Mouse (Mus musculus) spleen, adult 2 months (tissue): Measurements from ENCODE around the gene Ralbp1.

Experiments
- CTCF ChIP-seq: fragments of 200-500 bp; IDR thresholded peaks from 2 replicates; pipeline ENCODE4 v1.5.1; 2011; ENCODE audit warnings: mild to moderate bottlenecking, inconsistent platforms; ENCODE audit not compliant: insufficient read depth, insufficient read length, insufficient replicate concordance; ENCODE audit errors: extremely low read depth
- POLR2A ChIP-seq: fragments of 200-500 bp; IDR thresholded peaks from 2 replicates; pipeline ENCODE4 v1.6.1; 2011; ENCODE audit warnings: low read depth, low read length, inconsistent platforms

DNA sequence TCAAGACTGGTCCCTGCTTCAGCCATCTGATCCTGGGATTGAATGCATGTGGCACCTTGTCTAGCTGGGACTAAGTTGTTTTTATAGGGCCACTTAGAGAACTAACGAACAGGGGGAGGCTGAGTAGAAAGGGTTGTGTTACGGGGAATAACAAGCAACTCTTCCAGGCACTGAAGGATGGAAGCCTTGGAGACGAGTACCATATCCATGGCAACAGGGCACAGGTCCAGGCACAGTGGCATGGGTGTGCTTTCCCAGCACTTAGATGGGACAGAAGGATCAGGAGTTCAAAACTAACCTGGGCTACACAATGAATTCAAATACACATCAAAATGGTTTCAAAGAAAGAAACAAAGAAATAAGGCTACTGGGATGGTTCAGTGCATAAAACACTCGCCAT lies 41.5 kb upstream of the Ralbp1 start:
- no peak for TF ChIP-seq CTCF
- TF ChIP-seq POLR2A = no peak
